Mouse (Mus musculus) WW6 (cell line): ENCODE measurements at regions not wholly inside any gene's neighbourhood (a gene's known extent, or its start where the extent isn't known, plus 50 kb on each side); places are given as distances from the start of the nearest gene placed in this dataset.

Experiments
- DNase-seq: peaks from one replicate; pipeline ENCODE4 v3.0.0-alpha.2; 2013; ENCODE audit warnings: low read depth, low spot score

DNA sequence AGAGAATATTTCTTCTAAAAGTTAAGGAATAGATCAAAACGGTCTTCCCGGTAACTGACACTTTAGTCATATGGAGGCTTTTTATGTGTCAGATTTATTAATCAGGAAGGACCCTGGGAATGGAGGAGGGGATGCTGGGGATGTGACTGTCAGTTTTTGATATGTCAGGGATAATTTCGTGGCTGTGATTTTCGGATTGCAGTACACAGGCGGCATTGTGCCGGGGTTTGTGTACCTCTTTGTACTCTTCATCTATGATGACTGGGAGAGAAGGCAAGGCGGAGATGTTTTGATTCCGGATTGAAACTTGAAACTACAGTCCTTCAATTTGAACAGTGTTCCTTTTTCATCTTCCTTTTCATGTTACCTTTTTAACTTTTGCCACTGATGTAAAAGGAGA is 344.2 kb downstream of the Mdfic start:
- DNase-seq: no peak

DNA sequence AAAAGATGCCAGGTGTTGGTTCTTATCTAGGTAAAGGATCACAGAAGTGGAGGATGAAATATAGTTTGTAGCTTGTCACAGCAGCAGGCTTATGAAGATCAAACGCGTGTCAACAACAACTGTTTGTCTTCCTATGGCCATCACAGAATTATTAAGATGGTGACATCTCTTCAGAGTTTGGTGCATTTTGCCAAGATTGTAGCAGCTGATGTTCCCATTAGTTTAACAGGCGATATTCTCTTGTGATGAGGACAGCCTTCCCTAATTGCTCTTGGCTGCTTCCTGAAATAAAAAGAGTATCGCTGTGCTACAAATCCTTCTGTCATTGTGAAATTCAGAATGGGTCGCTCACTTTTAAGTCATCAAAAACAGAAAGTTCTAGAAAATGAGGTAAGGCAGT is 344.7 kb downstream of the Mdfic start:
- DNase-seq: no peak

- DNase-seq: no peak
Observed at GRCm38 (mm10) chr6:16076266-16076665, 355.8 kb downstream of the Mdfic start.

DNA sequence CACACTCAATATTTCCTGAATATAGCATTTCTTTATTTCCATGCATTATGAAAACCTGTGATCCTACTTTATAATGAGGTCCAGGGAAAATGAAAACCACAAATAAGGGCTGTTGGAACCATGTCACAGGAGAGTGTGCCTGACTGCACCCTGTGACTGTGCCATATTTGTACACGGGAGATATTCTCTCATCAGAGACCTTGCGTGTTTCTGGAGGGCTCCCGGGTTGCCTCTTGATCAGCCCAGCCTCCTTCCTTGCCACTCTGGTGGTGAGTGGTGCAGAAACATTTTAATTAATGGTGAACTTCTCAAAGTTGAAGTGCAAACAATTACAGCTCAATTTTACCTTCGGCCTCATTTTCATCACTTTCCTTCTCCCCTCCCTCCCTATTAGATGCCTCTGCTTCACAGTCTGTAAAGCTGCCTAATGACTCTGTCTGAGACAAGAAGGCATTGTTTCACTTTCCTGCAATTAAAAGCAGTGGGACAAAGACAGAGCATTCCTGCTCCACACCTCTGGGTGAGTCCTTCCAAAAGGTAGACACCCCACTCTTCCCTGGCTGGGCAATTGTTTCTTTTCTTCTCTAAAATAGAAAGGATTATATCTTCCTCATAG is 356.8 kb downstream of the Mdfic start:
- DNase-seq: no peak

GRCm38 (mm10) chr6:16077917-16078316 is 357.5 kb downstream of the Mdfic start:
- DNase-seq: no peak

DNA sequence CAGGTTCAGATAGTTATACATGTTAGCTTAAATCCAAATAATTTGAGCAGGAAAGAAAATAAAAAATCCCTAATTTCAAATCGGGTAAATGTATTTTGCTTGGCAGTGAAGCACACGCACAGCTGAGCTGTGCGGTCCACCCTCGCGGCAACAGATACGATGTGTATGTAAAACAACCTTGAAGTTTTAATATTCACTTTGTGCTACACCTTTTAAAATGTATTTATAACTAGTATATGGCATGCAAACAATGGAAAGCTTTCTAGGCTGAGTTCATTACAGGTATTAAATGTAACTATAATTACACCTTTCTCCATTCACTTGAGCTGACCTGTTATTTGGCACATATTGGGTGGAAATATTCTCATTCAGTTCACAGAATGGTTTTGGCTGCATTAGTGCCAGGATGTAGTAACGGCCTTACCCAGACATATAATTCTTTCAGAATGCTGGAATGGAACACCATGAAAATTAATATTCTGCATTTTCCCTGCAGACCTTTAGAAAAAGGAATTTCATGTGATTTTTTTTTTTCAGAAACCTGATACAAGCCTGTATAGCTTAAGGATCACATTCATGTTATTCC is 366.6 kb downstream of the Mdfic start:
- no peak for DNase-seq

DNA sequence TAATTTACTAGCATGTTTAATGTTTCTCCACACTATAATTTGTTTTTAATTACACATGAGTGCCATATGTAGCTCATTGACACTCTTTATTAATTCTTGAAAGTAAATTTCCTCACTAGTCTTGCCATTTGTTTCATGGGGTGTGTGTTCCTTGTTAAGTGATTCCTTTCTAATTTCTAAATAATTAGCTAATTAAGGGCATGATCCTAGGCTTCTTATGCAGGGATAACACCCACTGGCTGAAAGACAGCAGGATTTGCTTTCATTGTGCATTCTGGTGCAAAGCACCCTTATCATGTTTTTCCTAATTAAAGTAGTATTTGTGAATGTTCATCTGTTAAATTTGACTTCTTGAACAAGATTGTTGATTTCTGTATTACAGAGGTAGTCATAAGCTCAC is 378.3 kb downstream of the Mdfic start:
- no peak for DNase-seq

- DNase-seq: no peak
Observed at GRCm38 (mm10) chr6:16141009-16141408, 420.5 kb downstream of the Mdfic start.

DNA sequence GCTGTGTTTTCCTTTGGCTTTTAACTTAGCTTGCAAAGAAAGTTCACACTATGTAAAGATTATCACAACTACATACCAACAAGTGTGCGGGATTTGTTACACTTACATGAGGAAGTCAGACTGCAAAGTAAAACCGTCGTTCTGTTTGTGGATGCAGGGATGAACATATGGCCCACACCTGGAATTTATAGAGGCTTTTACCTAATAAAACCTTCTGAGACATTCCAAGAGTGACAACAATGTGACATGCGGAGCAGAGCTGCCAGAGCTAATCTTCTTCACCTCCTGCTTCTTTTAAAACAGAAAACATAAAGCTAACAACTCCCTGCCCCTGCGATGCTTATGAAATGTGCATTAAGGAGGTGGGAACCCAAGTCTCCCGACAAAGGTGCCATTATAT is 424.1 kb downstream of the Mdfic start:
- no peak for DNase-seq

- DNase-seq: no peak
Observed at GRCm38 (mm10) chr6:16150535-16150934, 430.1 kb downstream of the Mdfic start.

- DNase-seq: no peak
Observed at GRCm38 (mm10) chr6:16151478-16151877, 431.0 kb downstream of the Mdfic start.

- DNase-seq: no peak
Observed at GRCm38 (mm10) chr6:16152691-16153090, 432.2 kb downstream of the Mdfic start.

DNA sequence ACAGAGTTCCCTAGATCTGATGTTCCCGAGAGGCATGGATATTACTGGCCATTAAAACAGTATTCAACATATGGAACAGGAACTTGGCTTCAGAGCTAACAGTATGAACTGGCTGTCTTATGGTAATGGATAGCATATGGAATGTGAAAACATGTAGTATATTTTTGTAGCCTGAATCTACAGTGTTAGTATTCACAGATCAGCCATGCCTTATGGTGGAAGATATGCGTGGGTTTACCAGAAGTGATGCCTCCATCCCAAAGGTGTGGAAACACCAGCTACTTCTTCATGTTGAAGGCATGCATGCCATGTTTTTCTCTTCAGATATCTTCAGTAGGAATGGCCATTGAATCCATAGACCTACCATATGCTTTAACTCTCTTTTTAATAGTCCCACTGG is 444.6 kb downstream of the Mdfic start:
- DNase-seq: no peak

GRCm38 (mm10) chr6:16171871-16172270 is 451.4 kb downstream of the Mdfic start:
- no peak for DNase-seq

- DNase-seq: no peak
Observed at GRCm38 (mm10) chr6:16177313-16177712, 456.9 kb downstream of the Mdfic start.

DNA sequence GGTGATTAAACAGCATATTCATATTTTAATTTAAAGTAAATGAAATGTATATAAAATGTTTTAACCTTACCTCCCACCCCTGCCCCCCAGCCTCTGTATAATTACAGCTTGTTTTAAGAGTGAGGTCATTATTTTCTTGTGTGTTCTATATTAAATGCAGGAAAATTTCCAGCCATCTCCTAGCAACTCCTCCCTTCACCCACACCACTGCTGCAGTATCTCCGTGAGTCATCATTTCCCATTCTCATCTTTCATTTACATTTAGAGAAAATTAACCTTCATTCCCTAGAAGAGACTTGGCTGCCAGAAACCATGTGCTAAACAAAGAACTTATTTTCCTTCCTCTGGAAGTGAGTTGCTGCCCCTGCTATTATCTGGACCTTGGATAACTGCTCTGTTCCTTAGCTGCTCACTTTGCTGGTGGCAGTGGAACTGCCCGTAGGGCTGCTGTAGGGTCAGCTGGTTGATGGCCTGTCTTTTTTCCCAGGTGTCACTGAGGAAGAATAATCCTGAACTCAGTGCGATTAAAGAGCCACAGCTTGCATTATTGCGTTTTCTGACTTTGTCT is 467.6 kb downstream of the Mdfic start:
- DNase-seq: no peak

DNA sequence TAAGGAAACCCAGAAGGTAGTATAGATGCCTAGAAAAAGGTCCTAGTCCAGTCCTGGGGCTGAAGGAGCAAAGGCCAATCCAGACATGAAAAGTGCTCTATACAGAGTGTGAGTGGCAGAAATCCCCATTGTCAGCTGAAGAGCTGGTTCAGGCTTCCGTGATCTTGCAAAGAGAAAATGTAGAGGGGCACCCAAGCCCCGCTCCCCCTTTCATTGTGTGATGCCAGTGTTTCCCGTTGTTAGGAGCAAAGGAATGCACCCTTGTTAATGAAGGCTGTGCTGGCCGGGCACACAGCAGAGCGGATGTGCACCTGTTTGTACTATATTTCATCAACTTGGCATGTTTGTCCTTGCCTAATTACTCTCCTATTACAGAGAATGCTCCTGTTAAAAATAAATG is 492.5 kb downstream of the Mdfic start:
- DNase-seq: no peak

GRCm38 (mm10) chr6:16213635-16214034 is 493.2 kb downstream of the Mdfic start:
- no peak for DNase-seq

DNA sequence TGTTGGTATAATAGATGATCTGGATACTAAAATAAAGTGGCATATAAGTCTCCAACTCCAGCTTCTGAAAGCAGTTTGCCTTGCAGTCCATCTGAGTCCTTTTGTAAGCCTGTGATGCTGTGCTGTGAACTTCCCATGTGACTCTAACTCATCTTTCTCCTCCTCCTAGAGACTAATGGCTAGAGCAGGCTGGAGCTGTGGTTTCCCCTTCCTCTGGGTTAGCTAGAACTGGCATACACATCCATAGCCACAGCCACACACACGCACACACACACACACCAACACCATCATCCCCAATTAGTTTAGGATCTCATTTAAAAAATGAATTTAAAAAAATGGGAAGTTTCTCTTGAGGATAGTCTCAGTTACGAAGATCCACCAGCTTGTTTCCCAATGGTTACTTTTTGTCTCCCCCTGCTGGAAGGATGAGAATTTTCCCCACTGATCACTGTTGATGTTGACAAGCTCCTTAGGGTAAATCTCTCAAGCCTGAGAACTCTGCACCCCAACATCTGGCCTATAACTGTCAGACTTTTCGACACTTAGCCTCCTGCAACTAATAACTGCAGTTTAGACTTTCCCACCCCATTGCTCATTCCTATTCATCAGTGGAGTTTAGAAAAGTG is 500.7 kb downstream of the Mdfic start:
- DNase-seq: peak; percentile 13
